Mouse (Mus musculus) heart, embryonic 13.5 days (tissue): ENCODE measurements around the gene Pax2. TPM values are rescaled to one million over a fixed set of nuclear protein-coding genes. Genes with fewer than 3 reads are reported as not detected.

Experiments
- ATAC-seq: fragments of 200-750 bp; cut with Nextera tagmentation; 2 replicates; pipeline ENCODE4 v1.8.0; 2017; ENCODE audit warnings: moderate TSS enrichment; ENCODE audit not compliant: insufficient number of reproducible peaks, low FRiP score, low TSS enrichment; ENCODE audit errors: extremely low read depth
- H3K27ac ChIP-seq: fragments of 300-500 bp; sonication (generic); replicated peaks from 2 replicates; pipeline ENCODE4 v1.5.1; 2015; ENCODE audit warnings: moderate library complexity, mild to moderate bottlenecking, inconsistent platforms
- H3K27me3 ChIP-seq: fragments of 300-500 bp; sonication (generic); replicated peaks from 2 replicates; pipeline ENCODE4 v1.6.1; 2015; ENCODE audit warnings: mild to moderate bottlenecking, inconsistent platforms
- H3K36me3 ChIP-seq: fragments of 300-500 bp; sonication (generic); 2 replicates; pipeline ENCODE4 v1.6.1; 2015; ENCODE audit warnings: mild to moderate bottlenecking, inconsistent platforms
- H3K4me1 ChIP-seq: fragments of 300-500 bp; sonication (generic); 2 replicates; pipeline ENCODE4 v1.6.1; 2015; ENCODE audit warnings: inconsistent platforms
- H3K4me2 ChIP-seq: fragments of 300-500 bp; sonication (generic); 2 replicates; pipeline ENCODE4 v1.6.1; 2015; ENCODE audit warnings: inconsistent platforms, mild to moderate bottlenecking, moderate library complexity
- H3K4me3 ChIP-seq: fragments of 300-500 bp; sonication (generic); 2 replicates; pipeline ENCODE4 v1.5.1; 2015; ENCODE audit warnings: moderate library complexity, mild to moderate bottlenecking, inconsistent platforms
- H3K9ac ChIP-seq: fragments of 300-500 bp; sonication (generic); 2 replicates; pipeline ENCODE4 v1.6.1; 2015; ENCODE audit warnings: inconsistent platforms, mild to moderate bottlenecking, moderate library complexity
- H3K9me3 ChIP-seq: fragments of 300-500 bp; sonication (generic); 2 replicates; pipeline ENCODE4 v1.6.1; 2016; ENCODE audit warnings: inconsistent platforms
- WGBS: fragments of 180-500 bp; shearing (Covaris S2); methylation state at CpG from one replicate; pipeline ENCODE4 v1.1.7; 2015; ENCODE audit warnings: mixed read lengths; 5-methylcytosine and 5-hydroxymethylcytosine counted together
- polyA plus RNA-seq: library from polyadenylated mRNA; unstranded; fragments of >200 nt; fragmentation: Nextera tagmentation; extraction: Ambion mirVana; gene quantifications from 2 replicates; pipeline ENCODE4 v1.2.1, GENCODE M21; 2015

Pax2 gene
- polyA plus RNA-seq, 1 experiment from 2014 or later = not detected

DNA sequence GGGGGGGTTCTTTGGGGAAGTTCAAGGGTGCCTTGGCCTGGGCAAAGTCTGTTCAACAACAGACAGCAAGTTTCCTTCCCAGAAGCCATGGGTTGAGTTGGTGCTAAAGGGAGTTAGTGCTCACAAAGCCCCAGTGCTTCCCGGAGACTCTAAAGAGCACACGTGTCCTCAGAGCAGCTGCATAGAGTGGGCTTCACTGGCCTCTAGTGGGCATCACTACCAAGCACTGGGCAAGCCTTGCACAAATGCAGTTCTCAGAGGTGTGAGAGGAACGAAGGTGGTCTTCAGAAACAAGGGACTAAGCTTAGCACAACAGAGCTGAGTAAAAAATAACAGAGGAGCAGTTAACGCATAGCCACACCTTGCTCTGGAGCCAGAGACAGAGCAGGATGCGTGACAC lies 66.5 kb downstream of the Pax2 start:
- Histone ChIP-seq H3K27me3 (peaks cover 94% of the 10 kb centered on the region), H3K4me1 (peaks cover 11% of the 10 kb centered on the region), H3K4me3 (no peak overlapping the region), H3K27ac (no peak overlapping the region), H3K36me3 (no peaks in the 10 kb centered on the region), H3K4me2 (no peak overlapping the region), H3K9ac (no peak overlapping the region), H3K9me3 (no peaks in the 10 kb centered on the region)
- 61% methylated on average over 5 of the region's 5 CpGs for WGBS
- ATAC-seq = no peak

DNA sequence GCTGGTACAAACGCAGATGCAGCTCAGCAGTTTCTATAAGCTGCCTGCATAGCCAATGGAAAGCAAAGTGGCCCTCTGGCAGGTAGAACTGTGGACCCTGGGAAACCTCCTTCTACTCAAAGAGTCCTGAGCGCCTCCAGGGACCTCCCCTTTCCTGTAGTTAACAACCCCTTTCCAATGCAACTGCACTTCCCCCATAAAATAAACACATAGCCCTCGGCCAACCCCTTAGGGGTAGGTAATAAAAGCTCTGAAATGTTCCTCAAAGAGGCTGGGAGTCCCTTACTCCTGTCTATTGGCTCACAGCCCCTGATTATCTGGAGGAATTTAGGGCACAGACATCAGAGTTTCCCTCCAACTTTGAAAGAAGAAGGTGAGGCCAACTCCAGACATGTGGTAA lies 67.8 kb downstream of the Pax2 start:
- 43% methylated on average over 3 of the region's 3 CpGs for WGBS
- Histone ChIP-seq H3K27ac (no peak overlapping the region), H3K27me3 (peaks cover 94% of the 10 kb centered on the region), H3K9me3 (no peaks in the 10 kb centered on the region), H3K4me2 (no peak overlapping the region), H3K4me3 (no peak overlapping the region), H3K4me1 (peaks cover 11% of the 10 kb centered on the region), H3K9ac (no peak overlapping the region), H3K36me3 (no peaks in the 10 kb centered on the region)
- ATAC-seq = no peak

DNA sequence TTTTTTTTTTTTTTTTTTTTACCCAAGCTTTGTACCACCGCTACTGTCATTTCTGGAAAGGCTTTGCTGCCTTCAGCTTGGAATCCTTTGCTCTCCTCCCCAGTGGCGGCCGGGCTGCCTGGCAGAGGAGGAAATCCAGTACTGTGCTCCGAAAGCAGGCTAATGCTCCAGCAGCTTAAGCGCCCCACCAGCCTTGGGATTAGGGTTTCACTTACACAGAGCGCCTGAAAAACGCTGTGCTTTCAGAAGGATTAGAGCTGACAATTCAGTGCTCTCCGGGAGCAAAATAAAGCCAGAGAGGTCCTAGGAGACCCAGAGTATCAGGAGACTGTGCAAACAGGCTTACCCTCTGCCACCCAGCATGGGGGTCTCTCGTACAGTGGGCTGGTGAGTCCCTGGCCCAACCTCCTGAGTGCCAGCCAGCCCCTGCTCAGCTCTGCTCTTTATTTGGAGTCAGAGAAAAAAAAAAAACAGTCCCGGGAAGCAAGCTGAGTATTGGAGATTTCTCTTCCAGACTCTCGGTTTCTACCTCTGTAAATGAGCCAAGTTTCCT lies 69.4 kb downstream of the Pax2 start:
- H3K4me2 ChIP-seq = peak overlapping the region; percentile 47
- WGBS = 16% methylated on average over 11 of the region's 11 CpGs

DNA sequence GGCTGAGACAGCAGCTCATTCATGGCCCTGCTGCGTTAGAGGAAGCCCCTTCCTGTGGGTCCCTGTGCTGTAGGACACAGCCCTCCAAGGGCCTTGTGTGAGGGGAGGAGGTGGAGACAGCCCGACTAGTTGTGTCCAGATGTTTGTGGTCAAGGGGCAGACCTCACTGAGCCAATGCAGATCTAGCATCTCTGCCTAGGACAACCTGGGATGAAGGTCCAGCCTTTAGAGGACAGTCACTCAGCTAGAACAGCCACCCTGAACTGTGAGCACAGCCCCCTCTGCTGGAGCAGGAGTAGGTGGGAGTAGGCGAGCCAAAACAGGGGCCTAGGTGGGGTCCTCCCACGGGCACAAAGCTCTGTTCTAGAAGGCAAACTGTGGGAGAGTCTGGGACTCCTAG lies 70.0 kb downstream of the Pax2 start:
- ATAC-seq = no peak
- H3K4me2 ChIP-seq = no peak overlapping the region
- 23% methylated on average over 4 of the region's 4 CpGs for WGBS
- H3K4me1 ChIP-seq = peaks cover 11% of the 10 kb centered on the region
- H3K9me3 ChIP-seq = no peaks in the 10 kb centered on the region
- no peak overlapping the region for H3K27ac ChIP-seq
- no peak overlapping the region for H3K4me3 ChIP-seq
- H3K27me3 ChIP-seq = peaks cover 93% of the 10 kb centered on the region
- H3K9ac ChIP-seq = no peak overlapping the region
- no peaks in the 10 kb centered on the region for H3K36me3 ChIP-seq

More for the DNA sequence above, 69.4 kb downstream of the Pax2 start:
- H3K27me3 ChIP-seq = peaks cover 93% of the 10 kb centered on the region
- no peak overlapping the region for H3K9ac ChIP-seq
- no peaks in the 10 kb centered on the region for H3K9me3 ChIP-seq
- H3K4me3 ChIP-seq = peak overlapping the region; percentile 18; the same call in 1 of the 2 replicates
- no peak overlapping the region for H3K27ac ChIP-seq
- no peak for ATAC-seq
- peaks cover 11% of the 10 kb centered on the region for H3K4me1 ChIP-seq
- H3K36me3 ChIP-seq = no peaks in the 10 kb centered on the region

DNA sequence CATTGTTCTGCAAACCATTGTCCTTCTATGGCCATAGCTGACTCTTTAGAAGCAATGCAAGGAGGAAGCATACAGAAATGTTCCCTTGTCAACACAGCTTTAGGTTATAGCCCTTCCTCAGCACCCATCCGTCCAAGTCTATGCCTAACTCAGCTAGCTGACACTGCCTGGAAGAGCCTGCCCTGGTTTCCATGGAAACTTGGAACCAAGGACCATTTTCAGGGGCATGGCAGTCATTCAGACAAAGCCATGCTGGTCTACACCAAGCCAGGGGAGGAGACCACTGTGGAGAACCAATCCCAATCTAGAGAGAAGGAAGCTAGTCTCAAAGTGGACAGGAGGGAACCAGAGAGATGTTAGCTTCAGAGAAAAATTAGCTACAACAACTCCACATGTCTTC lies 77.5 kb downstream of the Pax2 start:
- Histone ChIP-seq H3K27ac (no peak overlapping the region), H3K27me3 (peaks cover 99% of the 10 kb centered on the region), H3K9ac (no peak overlapping the region), H3K9me3 (no peaks in the 10 kb centered on the region), H3K4me3 (no peak overlapping the region), H3K36me3 (no peaks in the 10 kb centered on the region), H3K4me1 (peaks cover 28% of the 10 kb centered on the region), H3K4me2 (no peak overlapping the region)
- ATAC-seq = no peak
- WGBS = 38% methylated on average over 1 of the region's 1 CpGs

DNA sequence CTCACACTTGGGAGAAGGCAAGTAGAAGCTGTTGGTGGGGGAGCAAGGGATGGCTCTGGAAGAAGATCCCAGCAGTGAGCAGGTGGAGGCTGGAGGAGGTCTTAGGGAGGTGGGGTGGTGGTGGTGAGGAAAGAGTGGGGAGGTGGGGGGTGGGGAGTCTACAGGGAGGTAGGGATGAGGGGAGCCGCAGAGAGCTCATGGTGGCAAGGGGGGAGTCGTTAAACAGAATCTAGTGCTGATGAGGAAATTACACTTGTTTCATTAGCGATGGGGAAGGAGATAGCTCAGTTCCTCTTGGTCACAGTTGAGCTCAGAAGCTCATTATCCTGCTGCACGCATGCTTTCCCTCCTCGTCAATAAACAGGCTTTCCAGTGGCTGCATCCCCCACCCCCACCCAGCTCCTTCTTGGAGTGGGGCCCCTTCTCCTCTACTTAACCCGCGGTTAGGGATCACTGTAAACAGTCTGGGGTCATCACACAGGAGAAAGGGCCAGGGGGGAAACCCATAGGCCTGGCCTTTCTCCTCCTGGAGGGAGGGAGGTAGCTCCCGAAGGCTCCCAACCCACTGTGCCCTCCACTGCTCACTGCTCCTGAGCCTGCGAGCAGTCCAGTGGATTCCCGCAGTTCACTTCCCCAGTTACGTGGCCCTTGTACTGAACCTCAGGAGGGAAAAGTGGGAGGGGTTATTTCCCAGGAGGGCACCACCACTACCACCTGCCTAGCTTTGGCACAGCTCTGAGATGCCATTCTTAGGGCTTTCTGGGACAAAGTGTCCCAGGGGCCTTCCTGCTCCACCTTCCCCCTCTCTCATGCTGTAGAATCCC lies 78.6 kb downstream of the Pax2 start:
- Histone ChIP-seq H3K27me3 (peaks cover 99% of the 10 kb centered on the region), H3K4me2 (no peak overlapping the region), H3K9ac (no peak overlapping the region), H3K4me3 (no peak overlapping the region), H3K4me1 (peaks cover 28% of the 10 kb centered on the region), H3K9me3 (no peaks in the 10 kb centered on the region), H3K36me3 (no peaks in the 10 kb centered on the region), H3K27ac (no peak overlapping the region)
- WGBS = 12% methylated on average over 11 of the region's 11 CpGs
- ATAC-seq = no peak

DNA sequence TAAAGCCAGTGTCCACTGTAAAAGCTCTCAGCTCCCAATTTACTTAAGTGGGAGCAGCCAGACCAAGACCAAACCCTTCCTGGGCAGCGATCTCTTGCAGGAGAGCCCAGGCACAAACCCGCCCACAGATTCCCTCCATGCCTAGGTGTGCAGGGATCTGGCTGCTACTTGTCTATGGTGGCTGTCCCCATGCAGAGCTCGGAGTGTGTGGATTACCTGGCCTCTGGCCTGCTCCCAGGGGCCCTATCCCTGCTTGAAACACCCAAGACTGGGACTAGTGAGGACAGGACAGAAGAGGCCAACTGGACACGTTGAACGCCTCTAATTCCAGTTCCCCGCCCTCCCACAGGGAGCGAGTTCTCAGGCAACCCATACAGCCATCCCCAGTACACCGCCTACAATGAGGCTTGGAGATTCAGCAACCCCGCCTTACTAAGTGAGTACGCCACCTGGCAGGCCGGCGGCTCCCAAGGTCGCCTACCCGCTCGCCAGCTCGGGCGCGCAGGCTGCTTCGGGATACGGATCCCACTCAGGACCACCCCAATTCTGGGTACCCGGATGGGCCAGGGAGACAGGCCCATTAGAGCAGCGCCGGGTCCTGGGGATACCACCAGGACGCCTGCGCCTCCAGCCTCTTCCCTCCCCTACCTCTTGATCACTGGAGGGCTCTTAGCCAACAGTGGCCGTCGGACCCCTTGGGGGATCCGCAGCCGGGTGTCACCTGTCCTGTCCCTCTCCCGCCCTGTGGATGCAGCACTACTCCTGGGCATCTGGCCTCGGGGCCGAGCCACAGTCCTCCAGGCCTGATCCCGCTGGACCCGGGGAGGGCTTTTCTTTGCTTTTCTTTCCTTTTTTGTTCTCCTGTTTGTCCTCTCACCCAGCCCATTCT lies 79.4 kb downstream of the Pax2 start:
- H3K9ac ChIP-seq = peak overlapping the region; percentile 67; the same call in 1 of the 2 replicates
- ATAC-seq = no peak
- no peak overlapping the region for H3K27ac ChIP-seq
- H3K36me3 ChIP-seq = no peaks in the 10 kb centered on the region
- peaks cover 28% of the 10 kb centered on the region for H3K4me1 ChIP-seq
- WGBS = 4% methylated on average over 34 of the region's 34 CpGs
- H3K9me3 ChIP-seq = no peaks in the 10 kb centered on the region
- H3K4me2 ChIP-seq = peak overlapping the region; percentile 91
- H3K27me3 ChIP-seq = peaks cover 99% of the 10 kb centered on the region
- peak overlapping the region; percentile 61 for H3K4me3 ChIP-seq

DNA sequence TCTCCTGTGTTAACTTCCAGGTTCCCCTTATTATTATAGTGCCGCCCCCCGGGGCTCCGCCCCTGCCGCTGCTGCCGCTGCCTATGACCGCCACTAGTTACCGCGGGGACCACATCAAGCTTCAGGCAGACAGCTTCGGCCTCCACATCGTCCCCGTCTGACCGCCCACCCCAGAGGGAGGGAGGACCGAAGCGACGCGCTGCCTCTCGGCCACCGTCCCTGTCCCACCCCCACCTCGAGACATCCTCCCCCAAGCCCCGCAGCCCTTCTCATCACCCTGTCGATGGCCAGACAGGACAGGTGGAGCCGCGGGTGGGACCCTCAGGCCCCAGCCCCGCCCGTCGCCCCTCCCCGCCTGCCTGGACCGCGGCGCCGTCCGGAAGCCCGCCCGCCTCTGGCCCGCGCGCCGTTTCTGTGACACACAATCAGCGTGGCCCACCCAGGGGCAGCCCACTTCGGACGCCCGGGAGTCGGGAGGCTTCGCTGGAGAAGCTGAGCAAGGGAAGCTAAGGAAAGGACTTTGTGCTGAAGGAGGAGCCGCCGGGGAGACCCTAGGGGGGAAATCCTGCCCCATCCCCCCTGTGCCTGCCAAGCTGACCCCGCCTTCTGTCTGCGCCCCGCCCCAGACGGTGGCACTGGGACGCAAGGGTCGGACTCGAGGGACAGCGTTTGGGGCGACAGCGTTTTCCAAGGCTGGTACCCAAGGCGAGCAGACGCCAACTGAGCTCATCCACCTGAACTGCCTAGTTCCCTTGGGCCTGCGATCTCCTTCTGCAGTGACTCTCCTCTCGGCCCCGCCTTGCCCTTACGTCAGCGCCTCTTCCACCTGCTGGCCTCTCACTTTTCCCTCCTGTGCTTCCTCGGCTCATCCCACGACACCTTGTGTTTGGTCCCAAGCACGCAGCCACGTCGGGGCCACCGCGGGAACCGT lies 80.4 kb downstream of the Pax2 start:
- peak overlapping the region; percentile 61 for H3K4me3 ChIP-seq
- no peak for ATAC-seq
- H3K27ac ChIP-seq = no peak overlapping the region
- peak overlapping the region; percentile 67 for H3K9ac ChIP-seq
- peaks cover 93% of the 10 kb centered on the region for H3K27me3 ChIP-seq
- WGBS = under 1% methylated on average over 71 of the region's 71 CpGs
- H3K36me3 ChIP-seq = no peaks in the 10 kb centered on the region
- H3K4me2 ChIP-seq = peak overlapping the region; percentile 91
- no peaks in the 10 kb centered on the region for H3K9me3 ChIP-seq
- peaks cover 28% of the 10 kb centered on the region for H3K4me1 ChIP-seq

DNA sequence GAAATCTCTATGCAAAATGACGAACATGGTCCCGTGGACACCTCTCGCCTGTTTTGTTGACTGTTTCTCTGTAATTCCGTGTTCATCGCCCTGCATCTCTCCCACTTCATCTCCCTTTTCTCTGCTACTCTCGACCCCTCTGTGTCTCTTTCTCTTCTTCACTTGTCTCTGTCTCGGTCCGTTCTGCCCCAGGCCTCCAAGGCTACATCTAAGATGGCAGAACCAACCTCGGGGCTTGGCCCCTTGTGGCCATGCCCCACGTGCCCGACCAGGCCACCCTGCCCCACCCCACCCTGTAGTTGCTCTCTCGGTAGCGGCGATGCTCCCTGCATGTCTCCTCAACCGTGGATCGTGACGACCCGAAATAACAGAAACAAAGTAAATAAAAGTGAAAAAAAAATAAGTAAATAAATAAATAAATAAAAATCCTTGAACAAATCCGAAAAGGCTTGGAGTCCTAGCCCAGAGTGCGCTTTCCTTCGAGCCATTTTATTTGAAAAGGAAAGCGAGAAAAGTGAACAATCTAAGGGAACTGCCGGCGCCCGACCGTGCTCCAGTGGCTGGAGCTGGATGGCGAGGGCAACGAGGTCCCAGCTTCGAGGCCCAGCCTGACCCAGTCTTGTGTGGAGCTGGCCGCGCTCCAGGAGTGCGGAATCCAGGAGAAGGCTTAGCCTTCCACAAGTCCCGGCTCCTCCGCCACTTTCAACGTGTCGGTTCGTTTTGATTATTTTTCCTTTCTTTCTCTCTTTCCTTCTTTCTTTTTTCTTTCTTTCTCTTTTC lies 81.8 kb downstream of the Pax2 start:
- H3K9ac ChIP-seq = peak overlapping the region; percentile 48
- 2% methylated on average over 37 of the region's 37 CpGs for WGBS
- peak overlapping the region; percentile 91 for H3K4me2 ChIP-seq

DNA sequence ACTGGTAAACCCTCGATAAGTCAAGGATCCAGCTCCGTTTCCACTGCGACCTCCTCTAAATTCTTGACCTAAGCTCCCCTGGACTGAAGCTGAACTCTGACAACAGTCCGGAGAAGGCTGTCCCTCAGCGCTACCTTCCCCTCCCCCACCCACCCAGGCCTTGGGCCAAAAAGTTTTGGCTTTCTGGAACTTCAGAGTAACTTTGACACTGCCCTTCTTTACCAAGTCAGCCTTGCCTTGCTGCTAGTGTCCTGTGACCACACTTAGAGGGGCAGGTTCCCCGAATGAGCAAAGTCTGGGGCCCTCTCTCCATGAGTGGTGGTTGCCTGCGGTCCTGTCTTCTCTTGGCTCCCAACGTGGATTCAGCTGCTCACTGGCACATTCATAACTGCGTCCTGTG lies 82.5 kb downstream of the Pax2 start:
- no peak overlapping the region for H3K9ac ChIP-seq
- peaks cover 28% of the 10 kb centered on the region for H3K4me1 ChIP-seq
- H3K27ac ChIP-seq = no peak overlapping the region
- no peaks in the 10 kb centered on the region for H3K36me3 ChIP-seq
- peaks cover 84% of the 10 kb centered on the region for H3K27me3 ChIP-seq
- H3K9me3 ChIP-seq = no peaks in the 10 kb centered on the region
- no peak overlapping the region for H3K4me2 ChIP-seq
- ATAC-seq = no peak
- H3K4me3 ChIP-seq = peak overlapping the region; percentile 61; the same call in 1 of the 2 replicates
- 17% methylated on average over 9 of the region's 9 CpGs for WGBS

More for the DNA sequence above, 81.8 kb downstream of the Pax2 start:
- no peak for ATAC-seq
- H3K4me3 ChIP-seq = peak overlapping the region; percentile 61
- H3K9me3 ChIP-seq = no peaks in the 10 kb centered on the region
- H3K36me3 ChIP-seq = no peaks in the 10 kb centered on the region
- H3K27ac ChIP-seq = no peak overlapping the region
- peaks cover 84% of the 10 kb centered on the region for H3K27me3 ChIP-seq
- H3K4me1 ChIP-seq = peaks cover 28% of the 10 kb centered on the region
